Mouse (Mus musculus) embryonic fibroblast, embryonic 13.5 days (primary cell): ENCODE results near the gene Myadm.

Source experiments
- CTCF ChIP-seq: IDR thresholded peaks from 2 replicates; pipeline ENCODE4 v1.5.1; 2011; ENCODE audit warnings: mild to moderate bottlenecking, control low read depth, low read length, moderate library complexity, borderline replicate concordance; ENCODE audit not compliant: insufficient read depth
- POLR2A ChIP-seq: IDR thresholded peaks from 2 replicates; pipeline ENCODE4 v1.6.1; 2011; ENCODE audit warnings: low read depth, mild to moderate bottlenecking, control low read depth, low read length, moderate library complexity

DNA sequence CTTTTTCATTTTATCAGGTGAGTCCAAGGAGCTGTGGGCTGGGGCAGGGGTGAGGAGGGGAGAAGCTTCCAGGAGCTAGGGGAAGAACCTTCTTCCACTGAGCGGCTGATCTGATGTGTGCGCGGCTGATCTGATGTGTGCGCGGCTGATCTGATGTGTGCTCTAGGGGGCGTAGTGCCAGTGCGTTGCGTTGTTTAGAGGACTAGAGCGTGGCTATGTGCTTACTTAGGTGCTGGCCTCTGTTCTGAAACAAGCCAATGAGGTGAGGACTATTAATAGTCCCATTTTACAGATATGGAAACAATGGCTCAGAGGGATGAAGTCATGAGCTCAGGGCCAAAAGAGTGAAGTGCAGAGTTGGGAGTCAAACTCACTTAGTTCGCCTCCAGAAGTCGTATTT lies 50.1 kb downstream of the Myadm start:
- TF ChIP-seq CTCF (no peak), POLR2A (no peak)
